Mouse (Mus musculus) liver, adult 2 months (tissue): ENCODE data around the gene Wscd2. TPM values are rescaled to one million over a fixed set of nuclear protein-coding genes. Genes with fewer than 3 reads are reported as not detected.

Experiments used
- DNase-seq: peaks from one replicate; pipeline ENCODE4 v3.0.0-alpha.2; 2011; ENCODE audit warnings: low read depth, low spot score; ENCODE audit errors: extremely low read depth
- H3K27ac ChIP-seq: fragments of 200-500 bp; replicated peaks from 2 replicates; pipeline ENCODE4 v1.5.1; 2012; ENCODE audit warnings: low read depth, mild to moderate bottlenecking, control low read depth, inconsistent platforms, low read length; ENCODE audit not compliant: insufficient read depth
- H3K27me3 ChIP-seq: fragments of 200-500 bp; 2 replicates; pipeline ENCODE4 v1.6.1; 2012; ENCODE audit warnings: mild to moderate bottlenecking, moderate library complexity, low read length, inconsistent platforms; ENCODE audit not compliant: control insufficient read depth, insufficient read depth
- H3K36me3 ChIP-seq: fragments of 200-500 bp; 2 replicates; pipeline ENCODE4 v1.6.1; 2012; ENCODE audit warnings: low read length, inconsistent platforms; ENCODE audit not compliant: control insufficient read depth, insufficient read depth
- H3K4me1 ChIP-seq: fragments of 200-500 bp; 2 replicates; pipeline ENCODE4 v1.6.1; 2011; ENCODE audit warnings: low read length; ENCODE audit not compliant: control insufficient read depth, insufficient read depth
- H3K4me3 ChIP-seq: fragments of 200-500 bp; 2 replicates; pipeline ENCODE4 v1.5.1; 2011; ENCODE audit warnings: low read depth, mild to moderate bottlenecking, control low read depth, low read length, moderate library complexity; ENCODE audit not compliant: insufficient read depth
- H3K79me2 ChIP-seq: fragments of 200-500 bp; 2 replicates; pipeline ENCODE4 v1.6.1; 2012; ENCODE audit warnings: inconsistent platforms, mild to moderate bottlenecking, low read length, moderate library complexity; ENCODE audit not compliant: control insufficient read depth, insufficient read depth
- H3K9ac ChIP-seq: fragments of 200-500 bp; 2 replicates; pipeline ENCODE4 v1.6.1; 2012; ENCODE audit warnings: low read depth, mild to moderate bottlenecking, control low read depth, inconsistent platforms, low read length
- CTCF ChIP-seq: fragments of 200-500 bp; IDR thresholded peaks from 2 replicates; pipeline ENCODE4 v1.5.1; 2011; ENCODE audit warnings: low read depth, low read length, control low read depth
- POLR2A ChIP-seq: fragments of 200-500 bp; IDR thresholded peaks from 2 replicates; pipeline ENCODE4 v1.6.1; 2011; ENCODE audit warnings: low read length, control low read depth; ENCODE audit not compliant: insufficient read depth; ENCODE audit errors: extremely low read depth
- WGBS: fragments of 180-500 bp; shearing (Covaris S2); methylation state at CpG from one replicate; pipeline ENCODE4 v1.1.7; 2018; 5-methylcytosine and 5-hydroxymethylcytosine counted together
- polyA plus RNA-seq: library from polyadenylated mRNA; depleted of rRNA; stranded (reverse); fragments of >200 nt; gene quantifications from 2 replicates; pipeline ENCODE4 v1.2.3, GENCODE M21; 2012
- total RNA-seq: library from RNA; depleted of rRNA; stranded (reverse); fragments of >200 nt; gene quantifications from 2 replicates; pipeline ENCODE4 v1.2.3, GENCODE M21; 2014

The Wscd2 gene
- total and polyA plus RNA-seq, 2 experiments, result 0.05 to 0.09 TPM

DNA sequence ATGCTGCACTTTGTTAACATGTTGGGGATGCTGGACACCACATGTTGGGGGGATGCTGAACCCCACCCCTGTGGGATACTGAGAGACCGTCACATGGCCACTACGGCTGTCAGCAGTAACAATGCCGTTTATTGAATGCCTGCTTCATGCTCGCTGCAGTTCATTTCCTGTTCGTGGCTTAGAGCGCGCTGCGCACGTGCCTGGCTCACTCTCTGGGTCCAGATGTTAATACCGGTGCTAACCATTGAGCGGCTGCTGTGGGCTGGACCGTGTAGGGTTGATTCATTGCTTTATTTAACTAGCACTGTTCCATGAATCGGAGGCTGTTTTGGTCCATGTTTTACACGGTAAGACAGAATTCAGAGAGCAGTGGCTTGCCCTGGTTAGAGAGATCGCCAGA lies 64.0 kb downstream of the Wscd2 start:
- Histone ChIP-seq H3K9ac (no peak overlapping the region), H3K4me3 (no peak overlapping the region), H3K36me3 (no peaks in the 10 kb centered on the region), H3K4me1 (no peaks in the 10 kb centered on the region), H3K79me2 (no peaks in the 10 kb centered on the region), H3K27ac (no peak overlapping the region), H3K27me3 (no peaks in the 10 kb centered on the region)
- 79% methylated on average over 15 of the region's 15 CpGs for WGBS
- TF ChIP-seq POLR2A (no peak), CTCF (no peak)
- DNase-seq, result no peak

DNA sequence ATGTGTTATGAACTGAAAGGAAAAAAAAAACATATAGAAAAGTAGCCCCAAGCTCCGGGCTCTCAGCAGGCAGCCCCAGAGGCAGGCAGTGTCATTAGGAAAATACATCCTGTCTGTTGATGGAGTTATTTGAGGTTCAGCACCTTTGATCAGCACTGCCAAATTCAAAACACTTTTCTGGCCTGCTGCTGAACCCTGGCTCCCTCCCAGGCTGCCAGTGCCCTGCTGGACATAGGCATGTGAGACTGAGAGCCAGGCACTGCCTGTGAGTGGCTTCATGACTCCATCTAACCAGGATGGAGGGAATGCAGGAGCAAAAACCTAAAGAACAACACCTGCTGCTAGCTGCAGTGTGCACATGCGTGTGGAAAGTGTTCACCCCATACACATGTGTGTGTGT lies 64.4 kb downstream of the Wscd2 start:
- H3K9ac ChIP-seq, result no peak overlapping the region
- DNase-seq, result no peak
- no peak for TF ChIP-seq CTCF
- no peak for TF ChIP-seq POLR2A
- H3K27me3 ChIP-seq, result no peaks in the 10 kb centered on the region
- no peak overlapping the region for H3K4me3 ChIP-seq
- H3K36me3 ChIP-seq, result no peaks in the 10 kb centered on the region
- 83% methylated on average over 2 of the region's 2 CpGs for WGBS
- no peak overlapping the region for H3K27ac ChIP-seq
- no peaks in the 10 kb centered on the region for H3K4me1 ChIP-seq
- no peaks in the 10 kb centered on the region for H3K79me2 ChIP-seq

DNA sequence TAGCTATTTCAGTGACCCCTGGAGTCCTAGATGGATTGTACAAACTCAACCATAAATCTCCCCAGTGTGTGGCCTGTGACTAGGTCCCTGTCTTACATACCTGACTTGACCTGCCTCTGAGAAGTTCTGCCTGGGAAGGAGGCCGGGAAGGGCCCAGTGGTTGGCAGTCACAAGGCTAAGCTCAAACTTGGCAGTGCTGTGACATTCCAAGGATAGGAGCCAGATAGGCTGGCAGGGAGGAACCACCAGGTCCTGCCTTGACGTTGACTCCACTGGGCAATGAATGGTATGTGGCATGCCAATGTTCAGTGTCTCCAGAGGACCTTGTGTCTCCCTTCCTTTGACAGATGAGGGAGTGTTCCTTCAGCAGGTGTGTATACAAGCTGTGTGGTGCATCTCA lies 65.6 kb downstream of the Wscd2 start:
- H3K27me3 ChIP-seq, result no peaks in the 10 kb centered on the region
- 48% methylated on average over 2 of the region's 2 CpGs for WGBS
- H3K27ac ChIP-seq, result no peak overlapping the region
- no peaks in the 10 kb centered on the region for H3K79me2 ChIP-seq
- no peaks in the 10 kb centered on the region for H3K36me3 ChIP-seq
- no peak for DNase-seq
- no peak overlapping the region for H3K4me3 ChIP-seq
- no peaks in the 10 kb centered on the region for H3K4me1 ChIP-seq
- no peak overlapping the region for H3K9ac ChIP-seq
- TF ChIP-seq CTCF (no peak), POLR2A (no peak)

DNA sequence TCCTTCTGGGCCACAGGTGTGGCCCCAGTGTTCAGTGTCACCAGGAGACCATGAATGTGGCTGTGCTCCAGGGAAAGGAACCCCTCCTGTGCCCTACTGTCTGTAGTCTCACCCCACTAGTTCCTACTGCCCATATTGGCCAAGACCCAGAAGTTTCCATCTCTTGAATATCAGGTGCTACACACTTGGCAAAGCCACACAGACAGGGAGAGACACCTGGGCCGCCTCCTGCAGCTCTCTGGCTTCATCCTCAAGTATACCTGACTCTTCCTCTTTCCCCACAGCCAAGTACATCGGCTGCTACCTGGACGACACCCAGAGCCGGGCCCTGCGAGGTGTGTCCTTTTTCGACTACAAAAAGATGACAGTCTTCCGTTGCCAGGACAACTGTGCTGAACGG lies 67.9 kb downstream of the Wscd2 start:
- Histone ChIP-seq H3K9ac (no peak overlapping the region), H3K27ac (no peak overlapping the region), H3K4me1 (no peaks in the 10 kb centered on the region), H3K79me2 (no peaks in the 10 kb centered on the region), H3K4me3 (no peak overlapping the region), H3K27me3 (no peaks in the 10 kb centered on the region), H3K36me3 (no peaks in the 10 kb centered on the region)
- 87% methylated on average over 8 of the region's 8 CpGs for WGBS
- no peak for DNase-seq
- TF ChIP-seq CTCF, result no peak
- TF ChIP-seq POLR2A, result no peak

DNA sequence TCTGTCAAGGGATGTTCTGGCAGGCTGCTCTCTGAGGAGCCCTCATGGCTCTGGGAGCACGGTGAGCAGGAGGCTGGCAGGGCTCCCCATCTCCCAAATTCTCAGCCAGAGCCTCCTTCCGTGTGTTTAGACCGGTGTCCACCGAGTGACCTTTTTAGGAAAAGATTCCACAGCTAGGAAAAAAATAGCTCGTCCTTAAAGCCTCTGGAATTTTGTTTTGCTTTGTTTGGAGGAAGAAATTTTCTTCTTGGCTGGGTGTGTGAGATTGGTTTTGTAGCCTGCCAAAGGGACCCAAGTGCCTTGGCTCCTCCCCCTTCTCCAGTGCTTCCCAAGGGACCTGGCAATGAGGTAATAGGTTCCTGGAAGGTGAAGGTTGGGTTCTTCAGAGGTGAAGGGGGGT lies 69.5 kb downstream of the Wscd2 start:
- no peaks in the 10 kb centered on the region for H3K4me1 ChIP-seq
- no peaks in the 10 kb centered on the region for H3K79me2 ChIP-seq
- TF ChIP-seq POLR2A, result no peak
- no peak for TF ChIP-seq CTCF
- no peak overlapping the region for H3K27ac ChIP-seq
- 73% methylated on average over 5 of the region's 5 CpGs for WGBS
- DNase-seq, result no peak
- no peaks in the 10 kb centered on the region for H3K27me3 ChIP-seq
- no peaks in the 10 kb centered on the region for H3K36me3 ChIP-seq
- H3K4me3 ChIP-seq, result no peak overlapping the region
- H3K9ac ChIP-seq, result no peak overlapping the region

DNA sequence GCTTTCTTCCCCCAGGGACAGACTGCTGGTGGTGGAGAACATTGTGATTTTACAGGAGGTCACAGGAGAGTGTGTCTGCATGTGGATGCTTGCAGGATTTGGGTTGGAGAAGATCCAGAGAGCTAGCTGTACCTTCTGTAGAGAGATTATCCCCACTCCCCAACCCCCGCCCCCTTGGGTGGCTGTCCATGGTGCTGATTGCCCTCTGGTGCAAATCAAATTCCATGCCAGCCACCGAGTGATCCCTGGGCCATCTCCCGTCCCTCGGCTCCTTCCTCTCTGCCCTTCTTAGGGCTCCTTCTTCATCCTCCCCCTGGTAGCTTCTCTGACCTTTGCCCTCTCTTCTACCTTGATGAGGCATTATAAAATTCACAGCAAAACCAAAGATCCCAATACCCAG lies 74.3 kb downstream of the Wscd2 start:
- H3K4me1 ChIP-seq, result no peaks in the 10 kb centered on the region
- TF ChIP-seq CTCF, result no peak
- no peak for TF ChIP-seq POLR2A
- 43% methylated on average over 4 of the region's 4 CpGs for WGBS
- H3K4me3 ChIP-seq, result no peak overlapping the region
- H3K27me3 ChIP-seq, result no peaks in the 10 kb centered on the region
- DNase-seq, result no peak
- no peak overlapping the region for H3K27ac ChIP-seq
- H3K36me3 ChIP-seq, result no peaks in the 10 kb centered on the region
- no peaks in the 10 kb centered on the region for H3K79me2 ChIP-seq
- no peak overlapping the region for H3K9ac ChIP-seq
